Mouse (Mus musculus) forebrain, embryonic 16.5 days (tissue): Measurements from ENCODE around the gene Ndufs6. TPM values are rescaled to one million over a fixed set of nuclear protein-coding genes. Genes with fewer than 3 reads are reported as not detected.
A peak's percentile ranks its signal among the peaks of the same experiment; 100 is the strongest.

Experiments used
- ATAC-seq: fragments of 200-750 bp; cut with Nextera tagmentation; 2 replicates; pipeline ENCODE4 v1.8.0; 2017; ENCODE audit warnings: mild to moderate bottlenecking, moderate library complexity
- H3K27ac ChIP-seq: fragments of 300-500 bp; sonication (generic); 2 replicates; pipeline ENCODE4 v1.5.1; 2014; ENCODE audit warnings: low read length, control low read depth
- H3K27me3 ChIP-seq: fragments of 300-500 bp; sonication (generic); replicated peaks from 2 replicates; pipeline ENCODE4 v1.6.1; 2014; ENCODE audit warnings: low read length; ENCODE audit not compliant: control insufficient read depth, insufficient read depth
- H3K36me3 ChIP-seq: fragments of 300-500 bp; sonication (generic); 2 replicates; pipeline ENCODE4 v1.6.1; 2014; ENCODE audit not compliant: control insufficient read depth, insufficient read depth
- H3K4me1 ChIP-seq: fragments of 300-500 bp; sonication (generic); replicated peaks from 2 replicates; pipeline ENCODE4 v1.6.1; 2014; ENCODE audit warnings: low read length; ENCODE audit not compliant: control insufficient read depth, insufficient read depth
- H3K4me2 ChIP-seq: fragments of 300-500 bp; sonication (generic); 2 replicates; pipeline ENCODE4 v1.6.1; 2014; ENCODE audit warnings: mild to moderate bottlenecking, low read length, control low read depth
- H3K4me3 ChIP-seq: fragments of 300-500 bp; sonication (generic); replicated peaks from 2 replicates; pipeline ENCODE4 v1.5.1; 2014; ENCODE audit warnings: mild to moderate bottlenecking, low read length, control low read depth
- H3K9ac ChIP-seq: fragments of 300-500 bp; sonication (generic); replicated peaks from 2 replicates; pipeline ENCODE4 v1.6.1; 2014; ENCODE audit warnings: low read depth, low read length, control low read depth
- H3K9me3 ChIP-seq: fragments of 300-500 bp; sonication (generic); 2 replicates; pipeline ENCODE4 v1.6.1; 2016; ENCODE audit warnings: low read length; ENCODE audit not compliant: control insufficient read depth
- WGBS: fragments of 180-500 bp; shearing (Covaris S2); extraction: QIAGEN DNeasy Blood & Tissue Kit; methylation state at CpG from one replicate; pipeline ENCODE4 v1.1.7; 2014; 5-methylcytosine and 5-hydroxymethylcytosine counted together
- polyA plus RNA-seq: library from polyadenylated mRNA; unstranded; fragments of >200 nt; fragmentation: Nextera tagmentation; extraction: Ambion mirVana; gene quantifications from 2 replicates; pipeline ENCODE4 v1.2.1, GENCODE M21; 2015

The Ndufs6 gene
- 313 and 333 TPM in 2 replicates for polyA plus RNA-seq

DNA sequence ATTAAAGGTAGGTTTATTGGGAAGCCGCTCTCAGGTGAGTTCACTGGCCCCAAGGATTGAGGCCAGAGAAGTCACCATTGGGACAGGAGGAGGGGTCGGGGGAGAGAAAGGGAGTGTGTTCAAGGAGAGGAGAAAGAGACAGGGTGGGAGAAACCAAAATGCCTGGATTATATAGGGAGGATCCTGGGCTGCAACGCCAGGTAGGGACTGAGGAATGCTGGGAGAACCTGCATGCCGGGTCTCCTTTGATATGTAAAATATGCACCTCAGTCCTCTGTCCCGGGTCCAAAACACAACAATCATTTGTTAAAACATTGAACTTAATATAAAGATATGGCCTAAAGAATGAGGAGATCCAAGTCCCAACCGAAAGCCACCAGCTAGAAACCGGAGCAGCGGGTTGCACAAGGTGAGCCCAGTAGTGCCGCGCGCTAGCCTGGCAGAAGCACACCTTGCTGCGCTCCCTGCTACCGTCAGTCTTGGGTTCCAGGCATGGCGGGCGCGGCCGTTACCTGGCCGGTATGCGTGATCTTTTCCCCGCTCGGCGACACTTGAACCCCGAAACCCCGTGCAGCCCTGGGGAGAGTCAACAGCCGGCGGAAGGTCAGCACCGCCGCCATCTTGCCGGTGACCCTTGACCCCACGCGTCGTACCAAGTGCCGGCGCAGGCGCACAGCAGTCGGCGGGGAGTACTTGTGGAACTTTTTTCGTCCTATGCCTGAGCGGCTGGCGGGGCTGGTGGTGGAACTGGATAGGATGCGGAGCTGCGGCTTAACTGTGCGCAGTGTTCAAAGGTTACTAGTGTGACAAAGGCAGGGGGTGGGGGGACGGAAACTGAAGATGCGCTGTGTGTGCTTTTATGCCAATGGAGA lies at the start of gene Ndufs6, which contains the start of gene Mrpl36:
Gene Ndufs6, minus strand, starts transcription at position 716 of the 872 bp plus-strand sequence.
Gene Mrpl36, plus strand, starts transcription at position 687 of the 872 bp plus-strand sequence.
- no peaks in the 10 kb centered on the region for H3K27me3 ChIP-seq
- no peaks in the 10 kb centered on the region for H3K9me3 ChIP-seq
- H3K36me3 ChIP-seq = no peaks in the 10 kb centered on the region; the same call in 1 of the 2 replicates
- H3K27ac ChIP-seq = no peak within 1 kb of the TSS; the same call in 1 of the 2 replicates
- H3K4me1 ChIP-seq = peaks cover 19% of the 10 kb centered on the region
- WGBS = 1% methylated on average over 45 of the region's 45 CpGs
- H3K4me3 ChIP-seq = peak within 1 kb of the TSS; percentile 78
- ATAC-seq = peak; percentile 86
- peak within 1 kb of the TSS; percentile 82 for H3K4me2 ChIP-seq
- H3K9ac ChIP-seq = peak within 1 kb of the TSS; percentile 77

GRCm38 (mm10) chr13:73377637-73378036 lies 49.3 kb upstream of the Ndufs6 start:
- Histone ChIP-seq H3K9ac (no peak overlapping the region), H3K4me1 (no peaks in the 10 kb centered on the region), H3K9me3 (no peaks in the 10 kb centered on the region), H3K27me3 (no peaks in the 10 kb centered on the region), H3K4me3 (no peak overlapping the region), H3K4me2 (no peak overlapping the region), H3K27ac (no peak overlapping the region), H3K36me3 (no peaks in the 10 kb centered on the region)
- ATAC-seq = no peak
- 87% methylated on average over 9 of the region's 9 CpGs for WGBS

DNA sequence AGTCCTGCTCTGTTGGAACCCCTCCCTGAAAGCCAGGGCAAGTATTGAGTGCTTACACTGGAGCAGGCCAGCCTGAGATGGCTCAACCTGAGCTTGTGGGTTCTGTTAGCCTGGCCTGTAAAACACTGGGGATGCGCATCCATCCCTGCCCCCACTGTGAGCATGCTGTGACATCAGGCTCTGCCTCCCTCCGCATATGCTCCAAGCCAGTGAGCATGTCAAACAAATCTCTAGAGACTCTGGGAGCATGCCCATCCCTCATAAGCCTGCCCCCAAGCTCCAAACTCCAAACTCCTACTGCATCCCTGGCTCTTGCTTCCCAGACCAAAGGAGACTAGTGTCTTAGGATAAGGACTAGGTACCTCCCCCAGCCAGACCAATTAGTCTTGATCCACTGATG lies 46.3 kb upstream of the Ndufs6 start:
- Histone ChIP-seq H3K4me2 (no peak overlapping the region), H3K27ac (no peak overlapping the region), H3K4me3 (no peak overlapping the region), H3K9me3 (no peaks in the 10 kb centered on the region), H3K9ac (no peak overlapping the region), H3K27me3 (no peaks in the 10 kb centered on the region), H3K4me1 (no peaks in the 10 kb centered on the region), H3K36me3 (no peaks in the 10 kb centered on the region)
- 50% methylated on average over 2 of the region's 2 CpGs for WGBS
- ATAC-seq = no peak

DNA sequence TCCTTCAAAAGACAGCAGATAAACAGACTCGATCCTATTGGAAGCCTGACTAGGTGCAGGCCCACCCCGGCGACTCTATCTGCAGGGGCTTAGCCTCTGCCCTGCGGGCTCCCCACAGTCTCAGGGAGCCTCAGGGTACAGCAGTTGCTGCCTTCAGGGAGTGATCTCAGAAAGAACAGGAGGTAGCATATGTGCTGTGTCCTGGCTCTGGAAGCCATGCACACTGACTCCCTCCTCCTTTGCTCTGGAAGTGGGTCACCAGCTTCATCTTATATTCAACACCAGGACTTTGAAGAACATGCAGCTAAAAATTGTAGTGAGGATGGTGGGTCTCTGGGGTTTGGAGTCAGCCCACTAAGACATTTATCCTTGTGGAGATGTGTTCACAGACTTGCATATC lies 45.0 kb upstream of the Ndufs6 start:
- 78% methylated on average over 4 of the region's 4 CpGs for WGBS
- Histone ChIP-seq H3K27ac (no peak overlapping the region), H3K36me3 (no peaks in the 10 kb centered on the region), H3K9ac (no peak overlapping the region), H3K27me3 (no peaks in the 10 kb centered on the region), H3K4me1 (no peaks in the 10 kb centered on the region), H3K9me3 (no peaks in the 10 kb centered on the region), H3K4me3 (no peak overlapping the region), H3K4me2 (no peak overlapping the region)
- no peak for ATAC-seq

DNA sequence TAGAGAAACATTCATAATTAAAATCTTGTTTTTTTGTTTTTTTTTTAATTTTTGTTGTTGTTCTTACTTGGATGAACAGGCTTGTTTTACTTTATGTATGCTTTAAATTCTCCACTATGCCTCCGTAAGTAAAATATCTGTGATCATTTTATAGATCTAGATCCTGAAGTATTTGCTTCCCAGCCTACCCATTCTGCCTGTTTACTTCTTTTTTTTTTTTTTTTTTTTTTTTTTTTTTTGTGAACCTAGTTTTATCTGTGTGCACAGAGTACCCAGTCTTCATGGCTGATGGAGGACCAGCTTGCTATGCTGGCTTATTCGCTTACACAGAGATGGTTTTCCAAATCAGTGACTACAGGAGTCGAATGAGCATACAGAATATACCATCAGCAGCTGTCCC lies 28.8 kb upstream of the Ndufs6 start:
- 88% methylated on average over 3 of the region's 3 CpGs for WGBS
- H3K9me3 ChIP-seq = no peaks in the 10 kb centered on the region

GRCm38 (mm10) chr13:73352491-73352890 lies 24.1 kb upstream of the Ndufs6 start:
- no peak overlapping the region for H3K27ac ChIP-seq
- no peak overlapping the region for H3K4me2 ChIP-seq
- ATAC-seq = no peak
- H3K9ac ChIP-seq = no peak overlapping the region
- no peaks in the 10 kb centered on the region for H3K36me3 ChIP-seq
- H3K27me3 ChIP-seq = no peaks in the 10 kb centered on the region
- no peaks in the 10 kb centered on the region for H3K9me3 ChIP-seq
- H3K4me1 ChIP-seq = no peaks in the 10 kb centered on the region
- H3K4me3 ChIP-seq = no peak overlapping the region

More for the DNA sequence above, 28.8 kb upstream of the Ndufs6 start:
- H3K36me3 ChIP-seq = no peaks in the 10 kb centered on the region
- no peak overlapping the region for H3K4me3 ChIP-seq
- no peak for ATAC-seq
- no peaks in the 10 kb centered on the region for H3K27me3 ChIP-seq
- H3K27ac ChIP-seq = no peak overlapping the region
- no peaks in the 10 kb centered on the region for H3K4me1 ChIP-seq
- no peak overlapping the region for H3K9ac ChIP-seq
- no peak overlapping the region for H3K4me2 ChIP-seq

- H3K36me3 ChIP-seq = no peaks in the 10 kb centered on the region
- no peak overlapping the region for H3K27ac ChIP-seq
- no peak for ATAC-seq
- H3K4me2 ChIP-seq = no peak overlapping the region
- H3K4me1 ChIP-seq = no peaks in the 10 kb centered on the region
- no peak overlapping the region for H3K9ac ChIP-seq
- 72% methylated on average over 3 of the region's 3 CpGs for WGBS
- no peak overlapping the region for H3K4me3 ChIP-seq
- no peaks in the 10 kb centered on the region for H3K9me3 ChIP-seq
- H3K27me3 ChIP-seq = no peaks in the 10 kb centered on the region
Measured at GRCm38 (mm10) chr13:73351910-73352309, 23.6 kb upstream of the Ndufs6 start.

DNA sequence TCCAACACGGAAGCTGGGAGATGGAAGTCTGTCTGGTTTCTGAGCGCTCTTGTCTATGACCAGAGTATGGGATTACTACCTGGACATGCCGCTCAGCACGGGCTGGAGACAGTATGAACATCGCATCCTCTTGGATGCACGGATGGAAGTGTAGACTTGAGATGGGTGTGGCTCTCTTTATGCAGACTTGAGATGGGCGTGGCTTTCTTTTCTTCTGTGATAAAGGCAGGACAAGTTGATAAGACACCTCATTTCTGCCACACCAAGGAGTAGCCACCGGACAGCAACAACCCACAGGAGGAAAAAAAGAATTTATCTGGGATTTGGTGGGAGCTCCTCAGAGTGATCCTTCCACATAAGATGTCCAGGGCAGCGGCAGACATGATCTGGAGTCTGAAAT lies 22.4 kb upstream of the Ndufs6 start:
- no peak for ATAC-seq
- Histone ChIP-seq H3K4me3 (no peak overlapping the region), H3K27me3 (no peaks in the 10 kb centered on the region), H3K9ac (no peak overlapping the region), H3K4me2 (no peak overlapping the region), H3K27ac (no peak overlapping the region), H3K36me3 (no peaks in the 10 kb centered on the region), H3K9me3 (no peaks in the 10 kb centered on the region), H3K4me1 (no peaks in the 10 kb centered on the region)
- WGBS = 88% methylated on average over 9 of the region's 9 CpGs

DNA sequence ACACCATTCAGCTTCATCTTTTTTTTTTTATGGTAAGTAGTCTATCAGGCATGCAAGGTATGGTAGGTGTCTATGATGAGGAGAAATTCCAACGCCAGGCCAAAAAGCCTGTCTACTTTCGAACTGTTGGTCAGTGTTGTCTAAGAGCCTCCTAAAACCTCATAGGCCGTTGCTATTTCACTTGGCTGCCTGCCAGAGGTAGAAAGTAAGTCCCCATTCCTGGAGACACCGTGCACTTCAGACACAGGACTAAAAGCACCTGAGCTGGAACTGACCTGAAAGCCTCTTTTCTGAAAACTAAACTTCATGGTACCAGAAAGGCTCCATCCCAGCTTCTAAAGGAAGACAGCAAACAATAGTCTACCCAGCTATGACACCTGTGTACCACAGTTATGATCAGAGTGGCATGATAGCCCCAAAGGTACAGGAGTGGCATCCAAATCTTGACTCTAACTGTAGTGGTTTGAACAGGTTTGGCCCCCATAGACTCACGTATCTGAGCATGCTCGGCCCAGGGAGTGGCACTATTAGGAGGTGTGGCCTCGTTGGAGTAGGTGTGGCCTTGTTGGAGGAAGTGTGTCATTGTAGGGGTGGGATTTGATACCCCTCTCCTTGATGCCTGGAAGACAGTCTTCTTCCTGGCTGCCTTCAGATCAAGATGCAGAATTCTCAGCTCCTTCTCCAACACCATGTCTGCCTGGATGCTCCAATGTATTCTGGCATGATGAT lies 19.7 kb upstream of the Ndufs6 start:
- Histone ChIP-seq H3K4me1 (no peaks in the 10 kb centered on the region), H3K4me2 (no peak overlapping the region), H3K27me3 (no peaks in the 10 kb centered on the region), H3K27ac (no peak overlapping the region), H3K9me3 (no peaks in the 10 kb centered on the region), H3K36me3 (no peaks in the 10 kb centered on the region), H3K9ac (no peak overlapping the region), H3K4me3 (no peak overlapping the region)
- WGBS = 84% methylated on average over 7 of the region's 7 CpGs
- ATAC-seq = no peak
